Mouse (Mus musculus) frontal cortex, adult (tissue): ENCODE measurements at regions not wholly inside any gene's neighbourhood (a gene's known extent, or its start where the extent isn't known, plus 50 kb on each side); places are given as distances from the start of the nearest gene placed in this dataset.
A peak's percentile ranks its signal among the peaks of the same experiment; 100 is the strongest.

Experiments
- ATAC-seq: cut with Nextera tagmentation; 2 replicates; pipeline ENCODE4 v1.9.2; 2017; ENCODE audit warnings: mild to moderate bottlenecking, moderate library complexity, mixed read lengths; ENCODE audit not compliant: low TSS enrichment

GRCm38 (mm10) chrX:70820518-70820917 lies 229.5 kb upstream of the Mamld1 start:
- ATAC-seq = peak; percentile 95

- ATAC-seq = peak; percentile 58
These were observed 232.3 kb upstream of the Mamld1 start for GRCm38 (mm10) chrX:70817771-70818170.

GRCm38 (mm10) chrX:70816662-70817061 lies 233.4 kb upstream of the Mamld1 start:
- ATAC-seq = no peak

- no peak for ATAC-seq
These were observed 258.3 kb upstream of the Mamld1 start for GRCm38 (mm10) chrX:70791796-70792195.

GRCm38 (mm10) chrX:70762862-70763261 lies 285.9 kb upstream of the Tmem185a start:
- ATAC-seq = no peak

GRCm38 (mm10) chrX:70713004-70713604 lies 236.1 kb upstream of the Tmem185a start:
- ATAC-seq = no peak

GRCm38 (mm10) chrX:70682194-70682593 lies 205.2 kb upstream of the Tmem185a start:
- ATAC-seq = no peak

- no peak; the same call in 1 of the 2 replicates for ATAC-seq
These were observed 190.1 kb upstream of the Tmem185a start for GRCm38 (mm10) chrX:70667092-70667491.
